Mouse (Mus musculus) megakaryocyte, embryonic 14.5 days (primary cell): ENCODE data around the gene Slc39a11.

ENCODE experiments used
- FLI1 ChIP-seq: IDR thresholded peaks from 2 replicates; pipeline ENCODE4 v1.6.1; 2012; ENCODE audit warnings: low read length, inconsistent platforms, mixed read lengths
- GATA1 ChIP-seq: IDR thresholded peaks from 3 replicates; pipeline ENCODE4 v1.6.1; 2012; ENCODE audit warnings: mixed read lengths, low read length, inconsistent platforms, borderline replicate concordance

DNA sequence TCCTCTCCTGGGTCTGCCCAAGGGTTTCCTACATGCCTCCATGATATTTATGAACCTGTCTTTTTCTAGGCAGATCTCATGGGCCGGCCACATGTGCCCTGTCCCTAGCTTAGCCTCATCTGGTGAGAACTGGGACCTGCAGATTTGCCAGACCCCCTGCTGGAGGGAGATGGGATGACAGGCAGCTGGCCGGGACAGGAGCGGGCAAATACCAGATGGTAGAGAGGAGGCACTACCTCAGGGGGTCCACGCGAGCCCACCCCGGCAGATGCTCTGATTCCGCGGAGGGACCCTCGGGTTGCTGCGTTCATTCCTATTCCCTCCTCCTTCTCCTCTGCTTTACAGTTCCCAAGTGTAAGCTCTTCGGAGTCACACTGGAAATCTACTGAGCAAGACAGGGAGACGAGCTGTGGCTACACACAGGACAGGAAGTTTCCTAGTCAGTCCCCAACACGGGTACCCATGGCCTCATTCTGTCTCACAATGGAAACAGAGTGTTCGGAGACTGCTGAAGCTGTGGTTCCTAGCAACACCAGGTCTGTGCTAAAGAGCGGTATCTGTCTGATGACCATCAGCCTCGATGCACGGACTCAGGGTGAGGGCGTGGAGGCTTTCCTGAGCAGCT lies 323.4 kb downstream of the Slc39a11 start:
- TF ChIP-seq GATA1 (no peak), FLI1 (no peak)
